Mouse (Mus musculus): Measurements from ENCODE around the gene Cenpm.

Gene Cenpm

DNA sequence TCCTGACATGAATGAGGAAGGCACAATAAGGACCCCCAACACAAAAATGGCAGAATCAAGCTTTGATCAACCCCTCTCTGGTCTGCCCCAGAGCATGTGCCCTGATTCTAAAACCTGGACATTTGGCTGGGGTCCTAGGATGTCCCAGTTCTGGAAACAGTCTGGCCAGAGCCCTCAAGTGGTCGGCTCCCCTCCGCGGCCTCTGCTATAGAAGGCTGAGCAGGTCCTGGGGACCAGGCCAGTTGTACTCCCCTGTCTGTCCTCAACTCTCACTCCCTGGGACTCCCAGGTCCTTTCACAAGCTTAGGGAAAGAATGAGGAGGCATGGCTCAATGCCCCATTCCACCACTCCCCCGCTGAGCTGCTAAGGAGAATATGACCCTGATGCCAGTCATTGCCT is 31.3 kb downstream of the Cenpm start:
- DNase-seq (ENCODE audit: low spot score): no peak

DNA sequence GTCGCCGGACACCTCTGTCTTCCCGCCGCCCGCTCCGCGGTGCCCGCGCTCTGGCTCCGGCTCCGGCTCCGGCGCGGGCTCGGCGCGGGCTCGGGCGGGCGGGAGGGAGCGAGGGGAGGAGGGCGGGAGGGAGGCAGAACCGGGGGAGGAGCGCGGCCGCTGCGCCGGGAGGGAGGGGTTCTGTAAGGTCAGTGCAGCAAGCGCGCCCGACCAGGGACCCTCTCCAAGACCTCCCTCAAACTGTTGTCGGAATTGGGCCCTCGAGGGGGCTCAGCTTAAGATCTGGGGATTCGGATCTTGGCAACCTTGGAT is 31.8 kb downstream of the Cenpm start, which contains the start of gene Shisa8:
Gene Shisa8, minus strand, starts transcription at position 64 of the 312 bp plus-strand sequence.
- DNase-seq (ENCODE audit: low spot score): no peak

DNA sequence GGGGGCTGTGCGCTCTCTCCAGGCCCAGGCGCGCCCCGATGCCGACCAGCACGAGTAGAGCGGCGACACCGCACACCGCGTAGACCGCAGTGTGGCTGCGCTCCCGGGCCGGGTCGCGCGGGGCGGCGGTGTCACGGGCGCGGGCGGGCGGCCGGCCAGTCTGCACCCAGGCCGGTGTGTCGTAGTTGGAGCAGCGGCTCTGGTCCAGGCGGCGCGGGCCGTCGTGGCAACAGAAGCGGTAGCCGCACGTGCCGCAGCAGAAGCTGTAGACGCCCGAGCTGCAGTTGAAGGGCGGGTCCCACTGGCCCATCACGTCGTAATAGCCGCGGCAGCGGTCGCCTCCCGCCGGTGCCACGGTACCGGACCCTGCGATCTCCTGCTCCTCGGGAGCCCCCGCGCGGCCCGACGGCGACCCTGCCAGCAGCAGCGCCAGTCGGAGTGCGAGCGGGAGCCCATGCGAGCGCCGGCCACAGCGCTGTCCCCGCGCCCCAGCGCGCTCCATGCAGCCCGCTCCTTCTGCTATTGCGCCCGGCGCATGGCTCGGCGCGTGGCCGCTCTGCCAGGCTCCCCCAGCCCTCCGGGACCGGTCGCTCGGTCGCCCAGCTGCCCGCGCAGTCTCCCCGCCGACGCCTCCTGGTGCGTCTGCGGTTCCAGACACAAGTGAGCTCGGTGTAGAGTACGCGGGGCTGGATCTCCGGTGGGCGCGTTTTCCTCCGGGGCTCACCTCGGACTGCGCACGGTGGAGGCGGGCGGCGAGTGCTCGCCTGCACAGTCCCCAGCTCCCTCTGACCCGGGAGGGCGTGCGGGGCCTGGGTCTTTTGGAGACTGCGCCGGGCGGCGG is 32.4 kb downstream of the Cenpm start:
- no peak for DNase-seq (ENCODE audit: low spot score)

DNA sequence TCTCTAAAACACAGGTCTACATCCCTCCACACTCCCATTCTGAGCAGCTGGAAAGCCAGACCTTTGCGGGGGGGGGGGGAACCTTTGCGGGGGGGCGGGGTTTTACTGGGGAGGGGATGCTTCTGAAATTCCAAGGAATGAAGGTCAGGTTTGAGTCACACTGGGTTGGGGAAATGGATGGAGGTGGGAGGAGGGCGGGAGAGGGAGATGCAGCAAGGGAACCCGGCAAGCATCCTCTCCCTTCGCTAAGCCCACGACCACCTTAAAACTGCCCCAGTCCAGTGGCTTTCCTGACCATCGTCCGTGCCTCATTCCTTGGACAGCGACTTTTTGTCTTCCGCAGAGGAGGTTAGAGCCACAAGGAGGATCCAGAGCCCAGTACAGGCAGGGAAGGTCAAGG is 33.3 kb downstream of the Cenpm start:
- DNase-seq (ENCODE audit: low spot score): no peak

DNA sequence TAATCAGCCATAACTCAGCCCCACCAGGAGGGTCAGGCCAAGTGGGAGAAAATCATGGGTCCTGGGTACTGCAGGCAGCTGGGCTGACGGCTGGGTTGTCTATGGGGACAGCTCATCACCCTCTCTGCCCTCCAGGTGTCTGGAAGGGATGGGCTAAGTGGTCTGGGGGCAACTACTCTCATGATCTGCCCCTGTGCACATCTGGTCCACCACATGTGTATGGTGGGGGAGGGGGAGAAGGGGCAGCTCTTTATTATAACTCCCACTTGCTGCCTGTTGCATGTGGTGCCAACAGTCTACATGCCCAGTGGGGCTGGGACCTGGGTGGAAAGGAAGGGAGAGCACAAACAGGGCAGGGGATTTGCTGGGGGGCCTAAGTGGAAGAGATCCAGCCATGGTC is 33.7 kb downstream of the Cenpm start:
- no peak for DNase-seq (ENCODE audit: low spot score)

DNA sequence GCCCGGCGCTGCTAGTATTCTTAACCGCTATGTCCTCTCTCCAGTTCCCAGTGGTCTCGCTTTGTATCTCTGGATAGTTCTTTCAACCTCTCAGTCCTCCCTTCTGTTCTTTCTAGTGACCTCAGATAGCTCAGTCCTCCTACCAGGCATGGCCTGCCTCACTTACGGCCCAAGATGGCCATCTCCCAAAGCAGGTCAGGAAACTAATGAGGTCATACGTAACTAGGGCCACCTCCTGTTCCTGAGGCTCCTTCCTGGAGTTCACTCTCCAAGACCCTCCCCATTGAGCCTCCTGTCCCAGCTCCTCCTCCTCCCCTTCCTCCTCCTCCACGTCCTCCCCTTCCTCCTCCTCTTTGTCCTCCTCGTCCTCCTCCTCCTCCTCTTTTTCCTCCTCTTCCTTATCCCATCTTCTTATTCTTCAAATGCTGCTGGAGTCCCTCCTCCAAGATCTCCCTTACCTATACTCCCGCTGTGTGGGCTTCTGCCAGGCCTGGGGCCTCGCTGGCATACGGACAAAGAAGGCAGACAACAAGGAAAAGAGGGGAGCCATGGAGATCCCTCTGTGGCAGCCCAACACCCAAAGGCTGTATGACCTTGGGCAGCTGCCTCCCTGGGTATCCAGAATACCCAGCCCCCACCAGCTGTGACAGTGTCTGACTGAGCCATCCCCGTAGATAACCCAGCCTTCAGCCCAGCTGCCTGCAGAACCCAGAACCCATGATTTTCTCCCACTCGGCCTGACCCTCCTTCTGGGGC is 35.1 kb downstream of the Cenpm start:
- DNase-seq (ENCODE audit: low spot score): no peak

DNA sequence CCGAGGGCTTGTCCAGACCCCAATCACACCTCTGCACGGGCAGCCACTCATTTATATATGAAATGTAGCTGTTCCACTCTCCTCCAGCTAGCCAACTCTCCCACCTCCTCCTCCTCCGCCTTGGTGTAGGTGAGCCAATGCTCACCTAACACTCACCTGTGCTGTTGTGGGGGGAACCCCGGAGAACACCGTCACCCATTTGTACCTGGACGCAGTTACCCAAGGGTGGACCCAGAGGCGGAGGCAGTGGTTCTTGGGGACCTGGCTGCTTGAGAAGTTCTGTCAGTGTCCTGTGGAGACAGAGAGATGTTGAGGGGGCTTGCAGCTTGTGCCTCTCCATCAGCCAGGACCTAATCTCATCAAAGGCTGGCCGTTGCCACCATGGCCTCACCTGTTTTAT is 36.2 kb downstream of the Cenpm start:
- DNase-seq (ENCODE audit: low spot score): no peak

DNA sequence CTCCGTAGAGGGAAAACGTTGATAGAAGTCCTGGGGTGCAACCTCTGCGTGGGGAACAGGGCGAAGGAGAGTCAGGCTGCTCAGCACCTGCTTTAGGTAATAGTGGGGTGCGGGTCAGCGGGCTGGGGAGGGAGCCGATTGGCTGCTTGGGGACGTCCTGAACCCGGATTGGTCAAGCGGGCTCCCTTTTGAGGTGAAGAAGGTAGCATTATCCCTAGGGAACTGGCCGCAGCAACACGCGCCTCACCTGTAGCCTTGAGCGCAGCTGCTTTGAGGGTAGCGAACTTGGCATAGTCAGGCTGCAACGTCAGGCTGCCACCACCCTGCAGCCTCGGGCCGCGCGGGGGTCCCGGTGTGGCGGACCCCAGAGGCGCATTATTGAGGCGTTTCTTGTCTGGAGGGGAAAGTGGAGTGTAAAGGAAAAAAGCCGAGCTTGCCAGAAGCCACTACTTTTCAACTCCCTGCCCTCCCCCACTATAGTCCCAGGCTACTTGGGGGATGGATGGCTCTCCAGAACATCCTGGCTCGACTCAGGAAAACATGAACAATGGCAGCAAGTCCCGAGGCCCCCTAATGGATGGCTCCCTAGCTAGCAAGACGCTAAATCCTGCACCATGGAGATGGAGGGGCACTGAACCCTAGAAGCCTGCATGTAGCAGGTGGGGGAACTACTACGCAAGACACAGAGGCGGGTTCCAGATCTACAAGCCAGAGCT is 36.9 kb downstream of the Cenpm start:
- DNase-seq (ENCODE audit: low spot score): no peak

DNA sequence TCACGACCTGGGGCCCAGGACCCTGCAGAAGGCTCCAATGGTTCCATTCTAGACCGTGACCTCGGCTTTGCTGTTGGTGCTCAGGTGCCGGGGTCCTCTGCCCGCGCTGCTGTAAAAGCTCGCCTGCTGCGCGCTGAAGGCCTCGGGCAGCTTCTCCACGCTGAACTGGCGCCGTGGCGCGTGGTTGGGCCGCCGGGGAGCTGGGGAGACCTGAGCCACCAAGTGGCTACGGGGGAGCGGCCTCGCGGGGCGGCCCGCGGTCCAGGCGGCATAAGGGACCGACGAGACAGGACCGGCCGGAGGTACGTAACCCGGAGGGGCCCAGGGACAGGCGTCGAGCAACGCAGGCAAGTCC is 37.5 kb downstream of the Cenpm start:
- DNase-seq (ENCODE audit: low spot score): no peak

DNA sequence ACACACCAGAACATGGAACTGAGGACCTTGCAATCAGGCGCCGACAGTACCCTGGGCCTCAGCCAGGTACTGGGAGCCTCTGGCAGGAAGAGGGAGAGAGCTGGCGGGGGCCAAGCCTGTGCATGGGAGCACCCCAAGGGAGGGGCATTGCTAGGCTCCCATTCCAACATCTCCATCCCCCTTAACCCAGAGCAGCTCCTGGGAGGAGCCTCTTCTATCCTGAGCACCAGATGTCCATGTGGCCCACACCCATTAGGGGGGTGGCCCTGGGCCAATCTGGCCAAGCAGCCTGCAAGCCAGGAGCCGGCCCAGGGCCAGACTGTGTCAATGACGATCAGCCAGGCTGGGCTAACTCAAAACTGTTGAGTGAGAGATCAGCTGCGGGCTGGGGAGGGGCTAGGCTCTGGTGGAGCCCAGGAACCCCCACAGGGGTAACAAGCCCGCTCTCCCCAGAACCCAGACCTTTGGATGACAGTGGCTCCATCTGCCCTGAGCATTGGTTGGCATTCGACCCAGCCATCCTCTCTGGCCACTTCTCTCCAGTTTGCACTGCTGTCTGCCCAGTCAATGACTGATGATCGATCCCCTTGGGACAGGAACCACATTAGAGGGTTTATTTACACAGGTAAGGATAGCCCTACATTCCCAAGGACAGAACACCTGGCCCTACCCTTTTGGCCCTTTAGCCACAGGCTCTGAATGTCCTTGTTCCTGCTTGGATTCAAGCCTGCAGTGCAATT is 38.0 kb downstream of the Cenpm start:
- DNase-seq (ENCODE audit: low spot score): peak; percentile 23

DNA sequence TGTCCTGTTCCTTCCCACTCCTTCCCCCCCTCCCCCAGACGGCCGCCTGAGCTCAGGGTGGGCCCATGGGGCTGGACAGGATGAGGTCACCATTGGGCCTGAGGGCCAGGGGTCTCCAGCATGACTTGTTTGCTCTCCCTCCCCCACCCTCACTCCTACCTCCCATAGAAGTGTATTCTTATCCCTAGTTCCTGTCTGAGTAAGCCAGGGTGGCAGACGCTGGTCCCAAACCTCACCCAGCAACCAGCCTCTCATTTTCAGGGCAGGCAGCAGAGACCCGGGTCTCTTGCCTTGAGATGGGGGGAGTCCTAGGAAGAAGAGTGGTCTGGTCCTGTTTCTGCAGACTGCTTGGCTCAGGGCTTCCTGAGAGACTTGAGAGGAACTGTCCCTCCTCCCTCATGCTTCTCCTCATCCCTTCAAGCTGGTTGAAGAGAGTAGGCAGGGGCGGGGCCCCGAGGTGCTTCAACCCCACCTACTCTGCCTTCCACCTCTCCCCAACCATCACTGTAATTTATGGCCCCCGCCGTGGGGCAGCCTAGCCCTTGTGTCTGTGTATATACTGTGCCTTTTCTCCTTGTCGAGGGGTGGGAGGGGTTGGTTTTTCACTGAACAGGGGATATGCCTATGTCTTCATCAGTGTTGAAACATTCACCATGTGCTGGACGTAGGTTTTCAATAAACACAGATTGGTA is 39.7 kb downstream of the Cenpm start:
- no peak for DNase-seq (ENCODE audit: low spot score)

DNA sequence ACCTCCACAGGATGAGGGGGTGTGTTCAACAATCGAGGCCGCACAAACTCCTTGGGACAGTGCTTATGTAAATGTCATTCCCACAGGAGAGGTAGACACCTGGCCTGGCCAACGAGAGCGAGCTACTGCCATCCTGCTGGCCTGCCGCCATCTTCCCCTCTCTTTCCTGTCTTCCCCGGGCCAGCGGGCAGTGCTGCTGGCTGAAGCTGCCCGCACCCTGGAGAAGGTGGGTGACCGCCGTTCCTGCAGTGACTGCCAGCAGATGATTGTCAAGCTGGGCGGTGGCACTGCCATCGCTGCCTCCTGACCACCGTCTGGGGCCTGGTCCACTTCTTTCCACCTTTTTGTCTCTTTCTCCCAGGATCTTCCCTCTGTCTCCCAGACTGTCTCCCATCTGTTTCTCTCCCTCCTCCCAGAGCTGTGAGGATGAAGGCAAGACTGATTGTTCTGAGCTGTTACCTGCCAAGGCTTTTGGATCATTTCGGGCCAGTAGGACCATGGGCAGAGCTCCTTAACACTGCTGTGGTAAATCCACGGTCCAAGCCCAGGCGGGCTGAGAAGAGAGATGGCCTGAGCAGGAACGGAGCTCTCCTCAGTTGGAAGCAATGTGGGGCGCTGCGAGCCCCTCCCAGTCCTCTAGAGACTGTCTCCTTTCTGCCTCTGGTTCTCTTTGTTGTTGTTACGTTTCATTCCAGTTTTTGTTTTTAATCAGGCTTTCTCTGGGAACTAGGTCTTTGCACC is 40.8 kb downstream of the Cenpm start:
- DNase-seq (ENCODE audit: low spot score): no peak

DNA sequence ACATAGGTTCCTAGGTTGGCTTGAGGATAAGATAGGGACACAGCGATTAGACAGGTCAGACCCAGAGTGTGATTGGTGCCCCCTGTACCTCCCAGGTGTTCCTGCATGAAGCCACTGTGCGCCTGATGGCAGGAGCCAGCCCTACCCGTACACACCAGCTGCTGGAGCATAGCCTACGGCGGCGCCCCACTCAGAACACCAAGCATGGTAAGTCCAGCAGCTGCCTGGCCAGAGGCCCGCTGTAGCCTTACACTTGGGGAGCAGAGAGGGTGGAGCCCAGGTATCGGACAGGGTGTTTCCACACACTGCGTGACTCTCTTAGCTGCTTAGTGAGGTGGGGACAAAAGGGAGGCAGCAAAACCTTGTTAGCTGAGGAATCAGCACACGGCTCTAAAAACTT is 41.5 kb downstream of the Cenpm start:
- no peak for DNase-seq (ENCODE audit: low spot score)

DNA sequence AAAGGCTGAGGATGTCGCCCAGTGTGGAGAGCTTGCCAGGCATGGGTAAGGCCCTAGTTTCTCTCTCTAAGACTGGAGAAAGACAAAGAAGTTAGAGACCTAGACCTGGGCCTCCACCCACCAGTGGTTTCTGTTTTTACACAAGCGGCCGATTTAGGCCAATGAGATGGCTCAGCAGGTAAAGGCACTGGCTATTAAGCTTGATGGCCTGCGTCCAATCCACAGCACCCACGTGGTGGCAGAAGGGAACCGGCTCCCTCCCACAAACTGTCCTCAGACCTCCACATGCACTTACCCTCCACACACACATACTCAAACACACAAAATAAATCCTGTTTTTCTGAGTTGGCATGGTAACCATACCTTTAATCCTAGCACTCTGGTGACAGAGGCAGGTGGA is 42.5 kb downstream of the Cenpm start:
- no peak for DNase-seq (ENCODE audit: low spot score)

DNA sequence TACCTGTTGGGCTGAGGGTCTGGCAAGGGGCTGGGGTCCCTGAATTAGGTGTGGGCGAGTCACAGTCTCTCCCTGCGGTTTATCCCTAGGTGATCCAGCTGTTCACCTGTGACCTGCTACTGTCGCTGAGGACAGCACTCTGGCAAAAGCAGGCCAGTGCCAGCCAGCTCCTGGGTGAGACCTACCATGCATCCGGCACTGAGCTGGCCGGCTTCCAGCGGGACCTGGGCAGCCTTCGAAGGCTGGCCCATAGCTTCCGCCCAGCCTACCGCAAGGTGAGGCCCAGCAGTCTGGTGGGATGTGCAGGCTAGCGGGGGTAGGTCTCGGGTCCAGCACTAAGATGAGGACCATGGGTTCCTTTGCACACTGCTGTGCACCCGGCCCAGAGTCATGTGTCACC is 45.0 kb downstream of the Cenpm start:
- no peak for DNase-seq (ENCODE audit: low spot score)

DNA sequence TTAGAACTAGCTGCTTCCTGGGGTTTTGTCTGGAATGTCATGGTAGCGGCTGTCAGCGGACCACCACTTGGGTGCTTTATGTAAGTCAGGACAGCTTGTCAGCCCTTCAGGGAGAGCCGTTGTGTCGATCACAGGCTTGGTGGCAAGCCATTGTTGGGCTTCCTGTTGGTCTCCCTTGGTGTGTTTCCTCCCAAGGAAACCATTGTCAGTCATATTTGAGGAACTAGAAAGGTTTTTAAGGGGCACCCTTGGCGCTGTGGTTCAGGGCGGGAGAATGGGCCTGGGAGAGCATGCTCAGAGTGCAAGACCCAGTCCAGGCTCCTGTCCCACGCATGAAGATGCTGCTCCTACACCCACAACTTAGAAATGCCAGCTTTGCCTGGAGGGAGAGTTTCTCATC is 46.2 kb downstream of the Cenpm start:
- no peak for DNase-seq (ENCODE audit: low spot score)

DNA sequence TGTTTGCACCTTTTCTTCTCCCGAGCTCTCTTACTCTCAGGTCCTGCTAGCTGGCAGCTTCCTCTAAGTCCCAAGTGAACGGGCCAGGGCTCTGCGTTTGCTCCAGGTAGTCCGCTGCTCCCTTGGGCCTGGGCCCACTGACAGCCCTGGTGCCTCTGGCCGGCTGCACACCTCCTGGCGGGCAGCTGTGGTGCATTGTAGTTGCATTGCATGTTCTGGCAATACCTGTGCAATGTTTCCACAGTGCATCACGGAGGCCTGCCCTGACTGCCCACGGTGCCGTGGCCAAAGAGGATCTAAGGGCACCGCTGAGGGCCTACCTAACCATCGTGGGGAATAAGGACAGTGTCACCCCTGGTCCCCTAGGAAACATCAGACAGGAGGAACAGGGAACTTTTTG is 46.6 kb downstream of the Cenpm start:
- DNase-seq (ENCODE audit: low spot score): no peak

DNA sequence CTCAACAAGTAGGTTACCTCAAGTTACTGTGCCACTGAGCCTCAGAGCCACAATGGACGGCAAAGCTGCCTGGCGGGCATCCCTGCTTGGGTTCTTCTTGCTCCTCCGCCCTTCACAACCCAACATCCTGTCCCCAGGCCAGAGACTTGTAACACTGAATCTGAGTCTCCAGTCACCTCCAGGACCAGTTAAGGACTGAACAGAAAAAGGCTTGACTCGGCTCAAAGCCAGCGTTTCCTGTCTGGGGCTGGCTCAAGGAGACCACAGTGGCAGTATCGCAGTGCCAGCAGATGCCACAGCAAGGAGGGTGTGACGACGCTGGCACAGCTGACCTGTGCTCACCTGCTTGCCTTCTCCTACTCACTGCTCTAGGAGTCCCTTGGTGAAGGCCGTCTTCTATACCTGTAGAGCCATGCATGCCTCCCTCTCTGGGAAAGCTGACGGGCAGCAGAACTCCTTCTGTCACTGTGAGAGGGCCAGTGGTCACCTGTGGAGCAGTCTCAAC is 47.2 kb downstream of the Cenpm start:
- DNase-seq (ENCODE audit: low spot score): no peak

DNA sequence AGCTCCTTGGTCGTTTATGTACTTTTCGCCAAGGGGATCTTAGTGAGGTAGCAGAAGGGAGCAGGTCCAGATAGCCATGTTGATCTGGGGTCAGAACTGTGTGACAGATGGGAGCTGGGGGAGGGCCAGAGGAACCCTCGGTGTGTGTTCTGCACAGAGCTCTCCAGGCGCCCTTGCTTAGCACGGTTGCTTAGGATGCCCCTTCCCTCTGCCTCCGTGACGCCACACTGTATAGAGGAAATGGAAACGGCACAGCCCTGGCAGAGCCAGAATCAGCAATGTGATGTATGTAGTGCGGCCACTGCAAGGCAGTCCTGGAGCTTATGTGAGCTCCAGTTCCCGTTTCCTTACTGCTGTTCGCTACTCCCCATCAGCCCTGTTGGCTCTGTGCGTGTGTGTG is 48.2 kb downstream of the Cenpm start:
- no peak for DNase-seq (ENCODE audit: low spot score)

DNA sequence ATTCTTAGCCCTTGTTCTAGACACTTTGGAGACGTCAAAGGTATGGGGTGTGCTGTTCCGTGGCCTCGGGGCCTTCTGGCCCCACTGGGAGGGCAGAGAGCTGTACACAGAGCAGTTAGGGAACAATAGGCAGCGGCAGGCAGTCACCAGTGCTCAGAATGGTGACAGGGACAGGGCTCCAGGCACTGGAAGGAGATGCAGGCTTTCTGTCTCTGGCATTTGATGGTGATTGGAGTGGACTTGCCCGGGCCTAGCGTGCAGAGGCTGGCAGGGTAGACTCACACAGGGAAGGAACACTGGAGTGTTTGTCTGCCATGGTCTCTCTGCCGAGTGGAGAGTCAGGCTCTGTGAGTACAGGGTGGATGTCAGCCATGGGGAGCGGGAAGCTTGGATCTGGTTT is 51.9 kb downstream of the Cenpm start:
- no peak for DNase-seq (ENCODE audit: low spot score)

All from lung, postnatal 25 days (tissue).